Mouse (Mus musculus) v-Abl transformed pro-B cells (cell line): ENCODE measurements at regions not wholly inside any gene's neighbourhood (a gene's known extent, or its start where the extent isn't known, plus 50 kb on each side); places are given as distances from the start of the nearest gene placed in this dataset.

Experiments used
- in situ Hi-C, 2 experiments: fragments of 400-800 bp; cut with MboI; formaldehyde crosslinking; loops; one replicate each; pipeline ENCODE4 v1.15.1; 2025; ENCODE audit not compliant: unreplicated experiment in 2 of 2

DNA sequence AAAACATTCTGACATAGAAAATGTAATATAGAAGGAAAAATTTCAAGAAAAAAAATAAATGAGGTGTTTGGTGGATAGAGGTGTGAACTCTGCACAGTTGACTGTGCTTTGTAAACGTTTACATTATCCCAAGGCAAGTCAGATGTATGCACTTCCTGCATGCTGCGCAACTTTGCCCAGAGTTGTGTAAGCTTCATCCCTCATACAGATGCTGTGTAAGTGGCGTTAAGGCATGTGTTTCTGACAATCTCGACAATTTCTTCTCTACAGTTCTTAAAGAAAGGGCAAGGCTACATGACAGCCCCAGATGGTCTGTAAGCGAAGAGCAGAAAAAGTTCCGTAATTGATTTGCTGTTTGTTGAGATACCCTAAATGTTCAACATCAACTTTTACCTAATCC is 476.6 kb upstream of the Pitx2 start:
- in situ Hi-C loops = no loop called here

GRCm38 (mm10) chr3:128720276-128720675 is 479.4 kb upstream of the Pitx2 start:
- in situ Hi-C loops = no loop called here

GRCm38 (mm10) chr3:128719226-128719625 is 480.5 kb upstream of the Pitx2 start:
- in situ Hi-C loops = no loop called here

- in situ Hi-C loops = no loop called here
These were observed 492.4 kb upstream of the Pitx2 start for GRCm38 (mm10) chr3:128707270-128707669.

GRCm38 (mm10) chr3:128668468-128669127 is 531.1 kb upstream of the Pitx2 start:
- in situ Hi-C loops = no loop called here

DNA sequence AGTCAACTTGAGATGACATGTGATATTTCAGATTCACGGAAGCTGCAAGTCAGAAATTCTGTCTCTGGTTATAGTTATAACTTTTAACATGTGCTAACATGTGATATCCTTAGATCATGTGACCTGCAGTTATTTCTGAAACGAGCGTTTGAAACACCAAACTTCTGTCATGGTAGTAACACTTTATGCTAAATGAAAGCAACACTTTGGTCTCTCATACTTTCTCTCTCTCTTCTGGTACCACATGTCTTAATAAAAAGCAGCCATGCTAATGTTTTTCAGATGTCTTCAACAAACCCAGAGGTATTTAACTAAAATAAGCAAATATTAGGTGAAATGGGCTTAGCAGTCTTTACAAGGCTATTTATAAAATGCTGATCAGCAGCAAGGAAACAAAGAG is 534.5 kb upstream of the Pitx2 start:
- in situ Hi-C loops = no loop called here

DNA sequence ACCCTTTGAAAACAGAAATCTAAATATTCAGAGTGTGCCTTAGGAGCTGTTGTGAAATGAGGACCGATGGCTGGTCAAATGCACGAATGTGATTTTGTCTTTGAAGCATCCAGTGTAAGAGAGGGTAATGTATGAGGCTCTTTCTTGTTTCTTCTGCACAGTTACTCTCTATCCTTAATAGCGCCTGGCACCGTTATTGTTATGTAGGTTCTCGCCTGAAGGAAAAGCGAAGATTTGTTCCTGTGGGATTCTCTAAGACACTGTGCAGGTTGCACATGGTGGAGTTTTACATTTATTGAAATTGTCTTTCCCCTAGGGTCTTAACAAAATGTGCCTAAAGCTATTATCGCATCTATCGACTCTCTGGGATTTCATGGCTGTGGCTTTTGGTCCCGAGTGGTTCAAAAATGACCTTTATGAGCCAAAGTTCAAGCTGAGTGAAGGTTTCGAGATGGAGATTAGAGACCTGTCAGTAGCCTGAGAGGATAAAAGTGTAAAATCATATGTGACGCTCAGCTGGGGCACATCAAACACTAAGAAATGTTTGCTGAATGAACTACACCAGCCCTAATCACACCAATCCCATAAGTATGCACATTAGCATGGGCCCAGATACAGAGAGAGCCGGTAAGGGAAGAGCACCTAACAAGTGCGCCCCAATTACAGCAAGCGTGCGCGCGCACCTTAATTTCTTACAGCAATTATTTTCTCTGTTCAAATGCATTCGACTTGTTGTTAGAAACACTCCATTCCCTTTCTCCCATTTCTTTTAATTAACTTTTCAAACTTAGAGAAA is 562.5 kb upstream of the Pitx2 start:
- in situ Hi-C loops = no loop called here

DNA sequence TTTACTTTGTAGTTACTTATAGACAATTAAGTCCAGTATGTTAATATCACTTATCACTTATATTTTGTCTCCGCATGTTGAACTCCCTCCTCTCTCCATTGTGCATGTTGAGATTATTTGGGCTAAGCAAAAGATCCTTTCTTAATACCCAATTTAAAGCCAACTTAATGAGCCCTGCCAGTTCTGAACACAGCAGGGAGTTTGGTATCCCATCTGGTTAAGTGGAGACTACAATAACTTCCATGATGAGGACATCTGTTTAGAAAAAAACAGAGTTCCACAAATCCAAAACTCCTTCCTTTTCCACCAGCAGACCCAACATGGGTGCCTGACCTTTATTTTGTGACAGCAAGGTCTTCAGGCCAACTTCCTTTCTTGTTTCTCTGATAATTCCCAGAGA is 572.0 kb upstream of the Pitx2 start:
- in situ Hi-C loops = no loop called here

DNA sequence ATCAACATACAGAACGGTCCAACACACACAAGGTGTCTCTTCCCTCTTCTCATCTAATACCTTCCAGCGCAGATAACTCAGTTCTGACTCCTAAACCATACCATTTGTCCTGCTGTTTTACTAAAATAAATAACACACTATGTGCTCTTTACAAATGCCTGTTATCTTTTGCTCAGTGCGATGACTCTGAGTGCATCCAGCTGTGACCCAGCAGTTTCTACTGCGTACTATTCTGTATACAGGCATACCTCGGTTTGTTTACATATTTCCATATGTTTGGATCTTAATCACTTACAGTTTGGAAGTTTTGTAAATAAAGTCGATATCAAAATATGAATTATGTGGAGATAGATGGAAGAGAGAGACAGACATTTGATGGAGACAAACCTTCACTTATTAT is 583.0 kb upstream of the Pitx2 start:
- in situ Hi-C loops = no loop called here

GRCm38 (mm10) chr3:128613657-128614056 is 586.0 kb upstream of the Pitx2 start:
- in situ Hi-C loops = no loop called here

- in situ Hi-C loops = no loop called here
These were observed 588.9 kb upstream of the Pitx2 start for GRCm38 (mm10) chr3:128610731-128611130.

DNA sequence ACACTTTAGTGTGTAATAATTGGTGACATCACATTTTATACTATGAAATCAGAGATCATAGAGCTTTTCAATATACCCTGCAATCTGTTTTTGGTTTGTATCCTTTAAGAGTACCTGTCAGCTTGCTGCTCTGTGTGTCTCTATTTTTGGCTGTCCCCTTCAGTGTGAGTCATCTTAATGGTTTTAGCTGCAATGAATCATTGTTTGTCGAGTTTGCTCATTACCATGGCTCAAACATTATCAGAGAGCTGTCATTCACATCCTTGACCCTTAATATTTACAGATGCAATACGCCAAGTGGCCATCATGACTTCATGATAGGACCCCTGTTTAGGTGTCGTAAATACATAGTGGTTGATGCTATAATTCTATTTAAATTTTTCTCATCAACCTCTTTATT is 591.0 kb upstream of the Pitx2 start:
- in situ Hi-C loops = no loop called here

GRCm38 (mm10) chr3:128575339-128576129 is 624.1 kb upstream of the Pitx2 start:
- in situ Hi-C loops = no loop called here

- in situ Hi-C loops = no loop called here
These were observed 629.1 kb upstream of the Pitx2 start for GRCm38 (mm10) chr3:128570551-128570950.

DNA sequence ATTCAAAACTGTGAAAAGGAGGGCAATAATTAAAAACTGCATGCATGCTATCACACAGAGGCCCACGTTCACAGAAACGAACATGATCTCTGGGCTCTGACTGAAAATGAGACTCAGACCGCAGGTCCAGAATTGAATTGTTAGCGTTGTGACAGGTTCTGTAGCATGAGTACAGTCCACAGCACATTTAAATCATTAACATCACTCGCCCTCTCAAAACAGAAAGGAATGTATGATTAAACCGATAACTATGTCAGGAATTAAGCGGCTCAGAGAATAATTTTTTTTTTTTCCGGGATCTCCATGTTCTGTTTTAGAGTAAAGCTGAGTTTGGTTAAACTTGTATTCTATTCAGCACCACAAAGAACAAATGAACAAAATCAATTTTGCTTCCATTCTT is 634.3 kb upstream of the Pitx2 start:
- in situ Hi-C loops = no loop called here

GRCm38 (mm10) chr3:128546416-128547327 is 650.5 kb upstream of the Fam241a start:
- in situ Hi-C loops = no loop called here

DNA sequence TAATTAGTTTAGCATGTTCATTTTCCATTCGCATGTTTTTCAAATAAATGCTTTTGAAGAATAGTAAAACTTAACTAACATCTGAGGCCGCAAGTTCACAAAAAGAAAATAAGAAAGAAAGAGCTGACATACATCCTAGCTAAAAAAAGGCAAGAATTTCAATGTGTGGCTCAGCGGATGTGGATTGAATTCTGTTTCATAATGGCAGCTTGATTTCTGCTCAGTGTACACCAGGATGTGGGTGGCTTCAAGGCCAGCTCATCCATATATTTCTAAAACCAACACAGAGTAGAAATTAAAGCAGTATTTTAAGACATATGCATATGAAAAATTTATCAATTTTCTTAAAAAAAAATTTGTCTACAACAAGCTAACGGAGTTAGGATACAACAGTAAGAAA is 629.3 kb upstream of the Fam241a start:
- in situ Hi-C loops = no loop called here

- in situ Hi-C loops = no loop called here
These were observed 624.6 kb upstream of the Fam241a start for GRCm38 (mm10) chr3:128520671-128521103.

- in situ Hi-C loops = no loop called here
These were observed 623.8 kb upstream of the Fam241a start for GRCm38 (mm10) chr3:128519913-128520316.

- in situ Hi-C loops = no loop called here
These were observed 622.7 kb upstream of the Fam241a start for GRCm38 (mm10) chr3:128518806-128519205.
